Comparison of ENCODE assay signal across 8 mouse cellular contexts in the genomic region with DNA sequence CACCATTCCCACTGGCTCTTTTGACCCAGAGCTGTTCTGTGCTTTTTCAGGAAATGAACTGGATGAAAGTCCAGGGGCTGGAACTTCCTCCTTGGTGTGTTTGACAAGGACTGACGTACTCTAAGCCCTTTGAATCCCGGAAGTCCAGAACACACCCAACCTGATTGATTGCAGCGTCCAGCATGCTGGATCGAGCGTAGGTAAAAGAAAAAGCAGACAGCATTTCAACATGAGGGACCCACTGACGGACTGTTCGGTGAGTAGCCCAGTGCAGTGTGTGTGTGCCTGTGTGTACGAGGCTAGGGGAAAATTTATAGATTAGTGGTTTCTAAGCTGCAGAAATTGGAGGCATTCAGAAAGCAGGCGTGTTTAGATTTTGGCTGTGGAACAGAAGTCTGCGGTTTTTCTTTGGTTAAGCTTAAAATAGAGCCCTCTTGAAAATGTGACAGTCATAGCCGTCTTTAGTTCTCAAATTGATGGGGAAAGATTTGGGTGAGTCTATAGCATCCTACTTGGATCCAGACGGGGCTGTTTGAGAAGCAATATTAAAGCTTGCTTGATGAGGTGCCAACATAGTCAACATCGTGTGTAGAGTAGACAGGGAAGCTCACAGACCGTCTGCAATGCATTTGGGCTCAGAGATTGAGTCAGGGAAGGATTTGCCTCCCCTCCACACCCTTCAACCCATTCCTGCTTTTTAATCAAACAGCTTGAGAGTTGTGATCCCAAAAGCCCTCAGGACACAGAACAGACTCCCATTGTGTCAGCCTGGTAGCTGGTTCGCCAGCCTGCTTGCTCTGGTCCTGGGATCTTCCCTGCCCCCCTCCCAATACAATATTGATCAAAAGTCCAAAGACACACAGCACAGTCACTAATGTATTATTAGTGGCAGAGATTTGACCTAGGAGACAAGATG. TPM values are rescaled to one million over a fixed set of nuclear protein-coding genes. Genes with fewer than 3 reads are reported as not detected.
DNase-seq lines count a peak whose midpoint lies in the region; ATAC-seq and TF ChIP-seq lines count a peak whose summit lies in the region.

A gene (plus strand): TSS at position 140 of the 916 bp plus-strand sequence.

- H3K4me1 ChIP-seq in spleen, adult 2 months (ENCODE audit: control insufficient read depth, insufficient read depth, insufficient read length): no peaks in the 10 kb centered on the region
- H3K4me1 ChIP-seq in heart, embryonic 15.5 days (replicated peaks): peaks cover 3% of the 10 kb centered on the region; the same call in 1 of the 2 replicates
- H3K4me1 ChIP-seq in limb, embryonic 11.5 days (ENCODE audit: control insufficient read depth, insufficient read depth, low read length): no peaks in the 10 kb centered on the region
- no peaks in the 10 kb centered on the region for H3K4me1 ChIP-seq in hindbrain, embryonic 11.5 days (replicated peaks; ENCODE audit: control insufficient read depth, insufficient read depth, low read length)

- no peak; the same call in 1 of the 2 replicates for ATAC-seq in heart, embryonic 15.5 days (replicated peaks; ENCODE audit: insufficient number of reproducible peaks, insufficient read depth, low FRiP score, low read depth)
- ATAC-seq in limb, embryonic 11.5 days (ENCODE audit: insufficient number of reproducible peaks, low FRiP score, low TSS enrichment, low read depth): no peak
- ATAC-seq in neutrophil, adult 5-6 weeks (ENCODE audit: extremely low read depth, insufficient number of reproducible peaks, low FRiP score, poor library complexity, severe bottlenecking): 0 out of 2 replicates have a peak, but pooled peaks have one; percentile 6
- ATAC-seq in hindbrain, embryonic 11.5 days (ENCODE audit: low FRiP score): no peak

- peak within 1 kb of the TSS; percentile 32 for H3K4me2 ChIP-seq in heart, embryonic 15.5 days
- no peak within 1 kb of the TSS for H3K4me2 ChIP-seq in limb, embryonic 11.5 days (ENCODE audit: low read depth, severe bottlenecking)
- H3K4me2 ChIP-seq in hindbrain, embryonic 11.5 days (replicated peaks; ENCODE audit: low read depth, low read length): no peak within 1 kb of the TSS

- TF ChIP-seq CTCF in spleen, adult 2 months (IDR thresholded peaks at IDR 0.05; ENCODE audit: extremely low read depth, insufficient read depth, insufficient read length, insufficient replicate concordance): no peak

- peak within 1 kb of the TSS; percentile 36 for H3K27ac ChIP-seq in spleen, adult 2 months (ENCODE audit: insufficient read depth, low read length)
- H3K27ac ChIP-seq in heart, embryonic 15.5 days: no peak within 1 kb of the TSS
- H3K27ac ChIP-seq in limb, embryonic 11.5 days (replicated peaks; ENCODE audit: low read depth, low read length): no peak within 1 kb of the TSS
- H3K27ac ChIP-seq in hindbrain, embryonic 11.5 days (ENCODE audit: low read depth, low read length): no peak within 1 kb of the TSS

- no peak for TF ChIP-seq POLR2A in spleen, adult 2 months (IDR thresholded peaks at IDR 0.05; ENCODE audit: low read depth, low read length)

- WGBS in spleen, adult 2 months: 11% methylated on average over 15 of the region's 15 CpGs
- 50% methylated on average over 15 of the region's 15 CpGs for WGBS in heart, embryonic 15.5 days
- 55% methylated on average over 15 of the region's 15 CpGs for WGBS in limb, embryonic 11.5 days
- WGBS in hindbrain, embryonic 11.5 days: 78% methylated on average over 15 of the region's 15 CpGs

- DNase-seq in spleen, adult 2 months (ENCODE audit: low read depth in 1 of 2, low spot score in 2 of 2): no peak
- DNase-seq in spleen, postnatal 36 days (ENCODE audit: low spot score in 2 of 2): no peak
- DNase-seq in limb, embryonic 11.5 days (ENCODE audit: low spot score): peak; percentile 25
- no peak for DNase-seq in hindbrain, embryonic 11.5 days (ENCODE audit: low spot score)
- DNase-seq in natural killer cell, adult 2 months (ENCODE audit: low spot score in 2 of 2): no peak
- DNase-seq in testis, postnatal 10 days (ENCODE audit: low spot score): no peak

- H3K9ac ChIP-seq in heart, embryonic 15.5 days: no peak within 1 kb of the TSS; the same call in 1 of the 2 replicates
- no peak within 1 kb of the TSS for H3K9ac ChIP-seq in limb, embryonic 11.5 days (ENCODE audit: low read length)
- no peak within 1 kb of the TSS for H3K9ac ChIP-seq in hindbrain, embryonic 11.5 days (ENCODE audit: low read depth, low read length)

- no peaks in the 10 kb centered on the region for H3K36me3 ChIP-seq in spleen, adult 2 months (ENCODE audit: control insufficient read depth, insufficient read depth, low read length)
- H3K36me3 ChIP-seq in heart, embryonic 15.5 days: no peaks in the 10 kb centered on the region
- no peaks in the 10 kb centered on the region for H3K36me3 ChIP-seq in limb, embryonic 11.5 days (ENCODE audit: control insufficient read depth, insufficient read depth, low read length)
- no peaks in the 10 kb centered on the region for H3K36me3 ChIP-seq in hindbrain, embryonic 11.5 days (ENCODE audit: control insufficient read depth, insufficient read depth, low read length)

- H3K9me3 ChIP-seq in heart, embryonic 15.5 days (replicated peaks): no peaks in the 10 kb centered on the region
- no peaks in the 10 kb centered on the region for H3K9me3 ChIP-seq in limb, embryonic 11.5 days (ENCODE audit: control insufficient read depth, low read length)
- H3K9me3 ChIP-seq in hindbrain, embryonic 11.5 days (ENCODE audit: control insufficient read depth, low read length): no peaks in the 10 kb centered on the region

- H3K4me3 ChIP-seq in spleen, adult 2 months (ENCODE audit: extremely low read depth, insufficient read depth, insufficient read length): peak within 1 kb of the TSS; percentile 29; the same call in 1 of the 2 replicates
- H3K4me3 ChIP-seq in heart, embryonic 15.5 days: peak within 1 kb of the TSS; percentile 30
- no peak within 1 kb of the TSS for H3K4me3 ChIP-seq in limb, embryonic 11.5 days (ENCODE audit: low read depth, low read length)
- H3K4me3 ChIP-seq in hindbrain, embryonic 11.5 days (ENCODE audit: low read depth, low read length): no peak within 1 kb of the TSS

- H3K27me3 ChIP-seq in spleen, adult 2 months (ENCODE audit: control insufficient read depth, insufficient read depth, low read length): no peaks in the 10 kb centered on the region
- H3K27me3 ChIP-seq in heart, embryonic 15.5 days: no peaks in the 10 kb centered on the region
- no peaks in the 10 kb centered on the region for H3K27me3 ChIP-seq in limb, embryonic 11.5 days (ENCODE audit: control insufficient read depth, insufficient read depth, low read length)
- H3K27me3 ChIP-seq in hindbrain, embryonic 11.5 days (ENCODE audit: control insufficient read depth, insufficient read depth, low read length): no peaks in the 10 kb centered on the region

RNA-seq across cellular contexts. Expression of the gene that starts here (rescaled TPM):
- polyA plus RNA-seq in spleen, adult 2 months (2012; rRNA removed): 1.1 and 1.2 TPM in 2 replicates
- 3.7 and 4.5 TPM in 2 replicates for polyA plus RNA-seq in heart, embryonic 15.5 days (2015; fragmentation: Nextera tagmentation; extraction: Ambion mirVana)
- polyA plus RNA-seq in limb, embryonic 11.5 days (2014; fragmentation: Nextera tagmentation; extraction: Ambion mirVana): 1.6 and 1.7 TPM in 2 replicates
- 1.4 and 1.7 TPM in 2 replicates for total RNA-seq in neutrophil, adult 5-6 weeks (2017)
- 0.68 and 0.74 TPM in 2 replicates for polyA plus RNA-seq in hindbrain, embryonic 11.5 days (2014; fragmentation: Nextera tagmentation; extraction: Ambion mirVana)

Comparison
In these comparisons a context has a peak if more than half of its experiments do, and no peak if none do; other contexts are left out.
1. H3K4me3 ChIP-seq: peak in spleen, adult 2 months (single experiment) and heart, embryonic 15.5 days (single experiment); none in limb, embryonic 11.5 days (single experiment) and hindbrain, embryonic 11.5 days (single experiment).